Mouse (Mus musculus): ENCODE measurements around the gene Trim75. TPM values are rescaled to one million over a fixed set of nuclear protein-coding genes. Genes with fewer than 3 reads are reported as not detected.

Trim75 gene
- polyA plus RNA-seq, 1 experiment from 2014 or later: 0.08 TPM

GRCm38 (mm10) chr8:64942946-64943345, 44.7 kb downstream of the Trim75 start:
- H3K9ac ChIP-seq: no peak overlapping the region
- no peak for ATAC-seq (ENCODE audit: insufficient number of reproducible peaks, low FRiP score, low TSS enrichment, low read depth)
- H3K9me3 ChIP-seq (replicated peaks): no peaks in the 10 kb centered on the region
- H3K4me2 ChIP-seq (replicated peaks): no peak overlapping the region
- no peak overlapping the region for H3K27ac ChIP-seq (replicated peaks)
- H3K4me3 ChIP-seq (replicated peaks): no peak overlapping the region
- H3K4me1 ChIP-seq: peaks cover 7% of the 10 kb centered on the region; the same call in 1 of the 2 replicates
- peaks cover 14% of the 10 kb centered on the region; the same call in 1 of the 2 replicates for H3K27me3 ChIP-seq
- no peaks in the 10 kb centered on the region for H3K36me3 ChIP-seq
- WGBS: 27% methylated on average over 5 of the region's 5 CpGs

GRCm38 (mm10) chr8:64941495-64941894, 46.1 kb downstream of the Trim75 start:
- no peak overlapping the region for H3K4me3 ChIP-seq (replicated peaks)
- no peak overlapping the region for H3K9ac ChIP-seq
- H3K36me3 ChIP-seq: no peaks in the 10 kb centered on the region
- ATAC-seq (ENCODE audit: insufficient number of reproducible peaks, low FRiP score, low TSS enrichment, low read depth): 0 out of 2 replicates have a peak, but pooled peaks have one; percentile 21
- no peaks in the 10 kb centered on the region for H3K9me3 ChIP-seq (replicated peaks)
- H3K27ac ChIP-seq (replicated peaks): no peak overlapping the region
- WGBS: 10% methylated on average over 9 of the region's 9 CpGs
- H3K27me3 ChIP-seq: peaks cover 14% of the 10 kb centered on the region; the same call in 1 of the 2 replicates
- 0 out of 2 replicates have a peak, but pooled peaks cover 4% of the 10 kb centered on the region for H3K4me1 ChIP-seq
- H3K4me2 ChIP-seq (replicated peaks): no peak overlapping the region

- no peak overlapping the region for H3K9ac ChIP-seq
- no peak overlapping the region for H3K4me2 ChIP-seq (replicated peaks)
- peaks cover 14% of the 10 kb centered on the region; the same call in 1 of the 2 replicates for H3K27me3 ChIP-seq
- H3K4me3 ChIP-seq (replicated peaks): no peak overlapping the region
- no peak overlapping the region for H3K27ac ChIP-seq (replicated peaks)
- H3K9me3 ChIP-seq (replicated peaks): no peaks in the 10 kb centered on the region
- no peaks in the 10 kb centered on the region for H3K36me3 ChIP-seq
- WGBS: 77% methylated on average over 8 of the region's 8 CpGs
- no peak for ATAC-seq (ENCODE audit: insufficient number of reproducible peaks, low FRiP score, low TSS enrichment, low read depth)
- no peaks in the 10 kb centered on the region for H3K4me1 ChIP-seq
Measured at GRCm38 (mm10) chr8:64941019-64941418, 46.6 kb downstream of the Trim75 start.

DNA sequence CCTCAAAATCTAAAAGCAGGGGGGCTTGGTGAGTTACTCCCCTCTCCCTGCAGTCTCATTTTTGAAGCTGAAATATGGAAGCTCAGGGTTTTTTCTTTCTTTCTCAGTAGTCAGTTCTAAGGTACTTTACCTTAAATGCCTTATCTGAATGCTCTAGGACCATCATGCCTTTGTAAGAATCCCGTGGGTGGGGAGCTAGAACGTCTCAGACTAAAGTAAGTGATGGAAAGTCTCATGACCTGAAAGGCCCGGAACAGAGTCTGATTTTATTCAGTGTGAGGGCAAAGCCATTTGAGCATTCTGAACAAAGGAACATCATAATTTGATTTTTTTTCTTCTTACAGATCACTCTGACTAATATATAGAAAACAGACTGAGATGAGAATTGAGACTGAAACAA, 52.6 kb downstream of the Trim75 start:
- no peaks in the 10 kb centered on the region for H3K27me3 ChIP-seq
- no peaks in the 10 kb centered on the region for H3K36me3 ChIP-seq
- ATAC-seq (ENCODE audit: insufficient number of reproducible peaks, low FRiP score, low TSS enrichment, low read depth): no peak
- H3K9ac ChIP-seq: no peak overlapping the region
- no peak overlapping the region for H3K4me2 ChIP-seq (replicated peaks)
- 63% methylated on average over 3 of the region's 3 CpGs for WGBS
- H3K4me3 ChIP-seq (replicated peaks): no peak overlapping the region
- no peaks in the 10 kb centered on the region for H3K4me1 ChIP-seq
- no peak overlapping the region for H3K27ac ChIP-seq (replicated peaks)
- H3K9me3 ChIP-seq (replicated peaks): no peaks in the 10 kb centered on the region

Other genes with a start within 250 kb of the Trim75 start
- gene Klhl2, start 137.8 kb downstream of the Trim75 start, polyA plus RNA-seq (2015; fragmentation: Nextera tagmentation; extraction: Ambion mirVana): 11.1 and 11.4 TPM in 2 replicates
- 25.0 and 25.5 TPM in 2 replicates for gene Tmem192, start 40.6 kb downstream of the Trim75 start, polyA plus RNA-seq (2015; fragmentation: Nextera tagmentation; extraction: Ambion mirVana)
- 0.15 and 0.54 TPM in 2 replicates for gene Trim61, start 30.7 kb upstream of the Trim75 start, polyA plus RNA-seq (2015; fragmentation: Nextera tagmentation; extraction: Ambion mirVana)
- not detected in 2 replicates for gene Trim60, start 30.8 kb upstream of the Trim75 start, polyA plus RNA-seq (2015; fragmentation: Nextera tagmentation; extraction: Ambion mirVana)
- gene Apela, start 49.5 kb upstream of the Trim75 start, polyA plus RNA-seq (2015; fragmentation: Nextera tagmentation; extraction: Ambion mirVana): 4.5 and 5.9 TPM in 2 replicates
- not detected in 2 replicates for gene Gm10663, start 87.2 kb upstream of the Trim75 start, polyA plus RNA-seq (2015; fragmentation: Nextera tagmentation; extraction: Ambion mirVana)
- 0.11 and 0.18 TPM in 2 replicates for gene BC030870, start 141.7 kb upstream of the Trim75 start, polyA plus RNA-seq (2015; fragmentation: Nextera tagmentation; extraction: Ambion mirVana)

All from embryonic facial prominence, embryonic 15.5 days (tissue).